ENCODE assay signal across 7 mouse cellular contexts in genomic region chr19:24735484-24736128, GRCm38 (mm10).
A peak's percentile ranks its signal among the peaks of the same experiment; 100 is the strongest.
DNase-seq lines count a peak whose midpoint lies in the region; ATAC-seq and TF ChIP-seq lines count a peak whose summit lies in the region.

No protein-coding gene starts in this region.

- H3K27me3 ChIP-seq in intestine, embryonic 14.5 days (replicated peaks; ENCODE audit: control insufficient read depth, insufficient read depth, low read length) = no peaks in the 10 kb centered on the region
- no peaks in the 10 kb centered on the region for H3K27me3 ChIP-seq in neural tube, embryonic 15.5 days (replicated peaks)

- H3K4me2 ChIP-seq in intestine, embryonic 14.5 days (ENCODE audit: low read length) = no peak overlapping the region
- H3K4me2 ChIP-seq in neural tube, embryonic 15.5 days = no peak overlapping the region

- ATAC-seq in intestine, embryonic 14.5 days (replicated peaks; ENCODE audit: low FRiP score, low TSS enrichment, low read depth) = no peak; the same call in 1 of the 2 replicates
- peak; percentile 55; the same call in 1 of the 2 replicates for ATAC-seq in neural tube, embryonic 15.5 days (ENCODE audit: low FRiP score)
- ATAC-seq in cerebellum, adult (ENCODE audit: insufficient number of reproducible peaks, low FRiP score, low TSS enrichment) = no peak

- H3K27ac ChIP-seq in embryonic fibroblast, embryonic 13.5 days (ENCODE audit: insufficient read depth, low read length) = peak overlapping the region; percentile 76
- peak overlapping the region; percentile 35 for H3K27ac ChIP-seq in intestine, embryonic 14.5 days (ENCODE audit: low read depth)
- peak overlapping the region; percentile 58 for H3K27ac ChIP-seq in neural tube, embryonic 15.5 days (replicated peaks)

- no peak for TF ChIP-seq CTCF in embryonic fibroblast, embryonic 13.5 days (IDR thresholded peaks at IDR 0.05; ENCODE audit: borderline replicate concordance, insufficient read depth, low read length)

- WGBS in intestine, embryonic 14.5 days = 52% methylated on average over 6 of the region's 6 CpGs
- 31% methylated on average over 6 of the region's 6 CpGs for WGBS in neural tube, embryonic 15.5 days

- no peak overlapping the region for H3K9ac ChIP-seq in intestine, embryonic 14.5 days (ENCODE audit: low read length)
- no peak overlapping the region for H3K9ac ChIP-seq in neural tube, embryonic 15.5 days (replicated peaks)

- DNase-seq in kidney, adult 9 months = peak; percentile 12
- DNase-seq in kidney, adult 11 months = no peak
- no peak for DNase-seq in intestine, embryonic 14.5 days (ENCODE audit: low spot score)
- no peak for DNase-seq in ovary, postnatal 36 days (ENCODE audit: low spot score)

- no peaks in the 10 kb centered on the region for H3K36me3 ChIP-seq in intestine, embryonic 14.5 days (ENCODE audit: control insufficient read depth, insufficient read depth, low read length)
- H3K36me3 ChIP-seq in neural tube, embryonic 15.5 days = no peaks in the 10 kb centered on the region

- no peaks in the 10 kb centered on the region for H3K9me3 ChIP-seq in intestine, embryonic 14.5 days (ENCODE audit: control insufficient read depth, low read length)
- H3K9me3 ChIP-seq in neural tube, embryonic 15.5 days (replicated peaks) = no peaks in the 10 kb centered on the region

- TF ChIP-seq POLR2A in embryonic fibroblast, embryonic 13.5 days (IDR thresholded peaks at IDR 0.05; ENCODE audit: low read depth, low read length) = no peak

- H3K4me3 ChIP-seq in embryonic fibroblast, embryonic 13.5 days (ENCODE audit: insufficient read depth, low read length) = no peak overlapping the region
- no peak overlapping the region for H3K4me3 ChIP-seq in intestine, embryonic 14.5 days (ENCODE audit: low read depth, low read length)
- no peak overlapping the region for H3K4me3 ChIP-seq in neural tube, embryonic 15.5 days (replicated peaks)

- H3K4me1 ChIP-seq in embryonic fibroblast, embryonic 13.5 days (ENCODE audit: control insufficient read depth, insufficient read depth, low read length) = peaks cover 3% of the 10 kb centered on the region; the same call in 1 of the 2 replicates
- peaks cover 15% of the 10 kb centered on the region for H3K4me1 ChIP-seq in intestine, embryonic 14.5 days (replicated peaks; ENCODE audit: control insufficient read depth, insufficient read depth, low read length)
- H3K4me1 ChIP-seq in neural tube, embryonic 15.5 days = peaks cover 12% of the 10 kb centered on the region; the same call in 1 of the 2 replicates
